Mouse (Mus musculus) midbrain, postnatal 0 days (tissue): ENCODE measurements around the gene Pacsin2. TPM values are rescaled to one million over a fixed set of nuclear protein-coding genes. Genes with fewer than 3 reads are reported as not detected.

Experiments used
- ATAC-seq: fragments of 200-750 bp; cut with Nextera tagmentation; 2 replicates; pipeline ENCODE4 v1.8.0; 2017; ENCODE audit warnings: moderate number of reproducible peaks, mild to moderate bottlenecking, moderate TSS enrichment, moderate library complexity; ENCODE audit not compliant: low FRiP score
- DNase-seq: peaks from one replicate; pipeline ENCODE4 v3.0.0-alpha.2; 2015; ENCODE audit warnings: low spot score
- H3K27ac ChIP-seq: fragments of 300-500 bp; sonication (generic); 2 replicates; pipeline ENCODE4 v1.5.1; 2014; ENCODE audit warnings: low read depth, mild to moderate bottlenecking, low read length, mixed read lengths
- H3K27me3 ChIP-seq: fragments of 300-500 bp; sonication (generic); 2 replicates; pipeline ENCODE4 v1.6.1; 2014; ENCODE audit warnings: low read length, control low read depth, mixed read lengths; ENCODE audit not compliant: insufficient read depth
- H3K36me3 ChIP-seq: fragments of 300-500 bp; sonication (generic); 2 replicates; pipeline ENCODE4 v1.6.1; 2014; ENCODE audit warnings: low read length, control low read depth, mixed read lengths; ENCODE audit not compliant: insufficient read depth
- H3K4me1 ChIP-seq: fragments of 300-500 bp; sonication (generic); 2 replicates; pipeline ENCODE4 v1.6.1; 2014; ENCODE audit warnings: mild to moderate bottlenecking, control low read depth, antibody characterized with exemption, low read length, mixed read lengths; ENCODE audit not compliant: insufficient read depth
- H3K4me2 ChIP-seq: fragments of 300-500 bp; sonication (generic); 2 replicates; pipeline ENCODE4 v1.6.1; 2014; ENCODE audit warnings: low read depth, mild to moderate bottlenecking, low read length, mixed read lengths; ENCODE audit not compliant: poor library complexity, severe bottlenecking
- H3K4me3 ChIP-seq: fragments of 300-500 bp; sonication (generic); 2 replicates; pipeline ENCODE4 v1.5.1; 2014; ENCODE audit warnings: low read depth, mild to moderate bottlenecking, low read length, moderate library complexity
- H3K9ac ChIP-seq: fragments of 300-500 bp; sonication (generic); replicated peaks from 2 replicates; pipeline ENCODE4 v1.6.1; 2014; ENCODE audit warnings: mild to moderate bottlenecking, low read length, moderate library complexity, mixed read lengths; ENCODE audit not compliant: poor library complexity, severe bottlenecking
- H3K9me3 ChIP-seq: fragments of 300-500 bp; sonication (generic); 2 replicates; pipeline ENCODE4 v1.6.1; 2016; ENCODE audit warnings: low read length, control low read depth
- CTCF ChIP-seq: IDR thresholded peaks from 2 replicates; pipeline ENCODE4 v1.5.1; 2016; ENCODE audit warnings: antibody characterized with exemption, mild to moderate bottlenecking
- WGBS: fragments of 180-500 bp; shearing (Covaris S2); extraction: QIAGEN DNeasy Blood & Tissue Kit; methylation state at CpG from one replicate; pipeline ENCODE4 v1.1.7; 2014; 5-methylcytosine and 5-hydroxymethylcytosine counted together
- polyA plus RNA-seq: library from polyadenylated mRNA; unstranded; fragments of >200 nt; fragmentation: Nextera tagmentation; extraction: Ambion mirVana; gene quantifications from 2 replicates; pipeline ENCODE4 v1.2.1, GENCODE M21; 2015
- total RNA-seq: library from RNA; depleted of rRNA; stranded (reverse); fragments of >200 nt; gene quantifications from 2 replicates; pipeline ENCODE4 v1.2.3, GENCODE M21; 2014

The Pacsin2 gene
- total and polyA plus RNA-seq, 2 experiments from 2014 or later: 14.6 to 16.2 TPM

GRCm38 (mm10) chr15:83442495-83443037 is 21.8 kb downstream of the Pacsin2 start:
- Histone ChIP-seq H3K4me3 (no peak overlapping the region), H3K27ac (no peak overlapping the region), H3K4me1 (no peaks in the 10 kb centered on the region), H3K4me2 (no peak overlapping the region), H3K36me3 (no peaks in the 10 kb centered on the region), H3K9ac (no peak overlapping the region), H3K9me3 (no peaks in the 10 kb centered on the region), H3K27me3 (no peaks in the 10 kb centered on the region)
- WGBS: 94% methylated on average over 4 of the region's 4 CpGs
- DNase-seq: no peak
- TF ChIP-seq CTCF: no peak
- ATAC-seq: no peak

- no peak for DNase-seq
- no peak for TF ChIP-seq CTCF
- H3K4me1 ChIP-seq: no peaks in the 10 kb centered on the region
- ATAC-seq: no peak
- H3K36me3 ChIP-seq: no peaks in the 10 kb centered on the region
- 83% methylated on average over 5 of the region's 5 CpGs for WGBS
- no peaks in the 10 kb centered on the region for H3K27me3 ChIP-seq
- H3K9me3 ChIP-seq: no peaks in the 10 kb centered on the region
- no peak overlapping the region for H3K4me2 ChIP-seq
- H3K27ac ChIP-seq: no peak overlapping the region
- no peak overlapping the region for H3K9ac ChIP-seq
- no peak overlapping the region for H3K4me3 ChIP-seq
These were observed 23.7 kb downstream of the Pacsin2 start for GRCm38 (mm10) chr15:83440726-83441125.

- no peak for TF ChIP-seq CTCF
- no peaks in the 10 kb centered on the region for H3K27me3 ChIP-seq
- H3K9ac ChIP-seq: no peak overlapping the region
These were observed 27.9 kb downstream of the Pacsin2 start for GRCm38 (mm10) chr15:83436541-83436940.

GRCm38 (mm10) chr15:83435324-83436090 is 28.9 kb downstream of the Pacsin2 start:
- no peak for TF ChIP-seq CTCF
- Histone ChIP-seq H3K9me3 (no peaks in the 10 kb centered on the region), H3K9ac (no peak overlapping the region), H3K4me2 (no peak overlapping the region), H3K27me3 (no peaks in the 10 kb centered on the region), H3K4me1 (0 out of 2 replicates have a peak, but pooled peaks cover 3% of the 10 kb centered on the region), H3K36me3 (no peaks in the 10 kb centered on the region), H3K27ac (no peak overlapping the region), H3K4me3 (no peak overlapping the region)
- DNase-seq: no peak
- 80% methylated on average over 8 of the region's 8 CpGs for WGBS
- ATAC-seq: no peak

More at GRCm38 (mm10) chr15:83436541-83436940, 27.9 kb downstream of the Pacsin2 start:
- no peak overlapping the region for H3K4me2 ChIP-seq
- no peak overlapping the region for H3K27ac ChIP-seq
- DNase-seq (no peak), ATAC-seq (no peak)
- H3K9me3 ChIP-seq: no peaks in the 10 kb centered on the region
- 0 out of 2 replicates have a peak, but pooled peaks cover 3% of the 10 kb centered on the region for H3K4me1 ChIP-seq
- no peaks in the 10 kb centered on the region for H3K36me3 ChIP-seq
- H3K4me3 ChIP-seq: no peak overlapping the region
- WGBS: 68% methylated on average over 9 of the region's 9 CpGs

- no peak overlapping the region for H3K9ac ChIP-seq
- no peak overlapping the region for H3K4me3 ChIP-seq
- no peak overlapping the region for H3K27ac ChIP-seq
- H3K27me3 ChIP-seq: no peaks in the 10 kb centered on the region
- no peaks in the 10 kb centered on the region for H3K36me3 ChIP-seq
- 83% methylated on average over 4 of the region's 4 CpGs for WGBS
- TF ChIP-seq CTCF: no peak
- no peaks in the 10 kb centered on the region for H3K9me3 ChIP-seq
- H3K4me1 ChIP-seq: 0 out of 2 replicates have a peak, but pooled peaks cover 3% of the 10 kb centered on the region
- ATAC-seq (no peak), DNase-seq (no peak)
- no peak overlapping the region for H3K4me2 ChIP-seq
These were observed 29.7 kb downstream of the Pacsin2 start for GRCm38 (mm10) chr15:83434692-83435091.

GRCm38 (mm10) chr15:83433344-83433743 is 31.1 kb downstream of the Pacsin2 start:
- H3K4me2 ChIP-seq: no peak overlapping the region
- H3K27ac ChIP-seq: no peak overlapping the region
- no peak overlapping the region for H3K4me3 ChIP-seq
- 89% methylated on average over 2 of the region's 2 CpGs for WGBS
- no peaks in the 10 kb centered on the region for H3K36me3 ChIP-seq
- TF ChIP-seq CTCF: no peak
- no peaks in the 10 kb centered on the region for H3K27me3 ChIP-seq
- 0 out of 2 replicates have a peak, but pooled peaks cover 3% of the 10 kb centered on the region for H3K4me1 ChIP-seq
- no peak overlapping the region for H3K9ac ChIP-seq
- no peak for DNase-seq
- no peak for ATAC-seq
- H3K9me3 ChIP-seq: no peaks in the 10 kb centered on the region
